Mouse (Mus musculus): ENCODE measurements around the gene Timd4.
A peak's percentile ranks its signal among the peaks of the same experiment; 100 is the strongest.

Gene Timd4

GRCm38 (mm10) chr11:46810511-46810910 is at the start of gene Timd4:
Timd4 (plus strand) TSS chr11:46810800.
- no peak for DNase-seq

- DNase-seq, result no peak
These were observed 33.7 kb upstream of the Timd4 start for GRCm38 (mm10) chr11:46776879-46777278.

DNA sequence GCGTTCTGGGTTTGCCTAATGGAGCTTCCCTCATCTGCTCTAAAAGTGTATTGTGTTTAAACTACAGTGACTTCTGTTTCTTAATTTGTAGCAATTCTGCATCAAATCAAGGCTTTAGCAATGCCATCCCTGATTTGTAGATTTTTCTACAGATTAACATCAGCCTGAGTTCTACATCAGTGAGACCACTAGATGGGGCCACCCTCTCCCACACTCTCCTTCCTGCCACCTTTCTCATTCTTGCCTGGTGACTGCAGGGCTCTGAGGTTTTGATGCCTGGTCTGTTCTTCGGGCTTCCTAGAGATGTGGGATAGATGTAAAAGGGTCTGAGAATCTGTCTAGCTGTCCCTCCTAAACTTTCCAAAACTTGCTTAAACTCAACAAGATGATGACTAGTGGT is 30.8 kb upstream of the Timd4 start:
- no peak for DNase-seq

- no peak for DNase-seq
These were observed 6.2 kb upstream of the Timd4 start for GRCm38 (mm10) chr11:46804440-46804839.

DNA sequence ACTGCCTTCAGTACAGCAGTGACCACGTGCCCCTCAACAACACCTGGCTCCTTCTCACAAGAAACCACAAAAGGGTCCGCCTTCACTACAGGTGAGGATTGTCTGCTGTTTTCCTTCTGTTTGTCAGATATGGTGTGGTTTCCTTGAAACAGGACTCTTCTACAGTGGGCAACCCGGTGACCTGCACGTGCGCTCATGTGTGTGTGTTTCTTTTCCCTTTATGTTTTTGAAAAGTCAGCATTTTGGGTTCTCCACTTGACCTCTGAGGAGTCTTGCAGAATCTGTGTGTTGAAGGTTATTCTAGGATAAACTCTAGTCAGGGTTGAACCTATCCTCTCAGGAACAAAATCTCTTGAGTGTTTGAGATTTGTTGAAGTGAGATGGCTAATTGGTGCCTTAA is 7.1 kb downstream of the Timd4 start:
- DNase-seq, result no peak

- no peak for DNase-seq
These were observed 9.3 kb downstream of the Timd4 start for GRCm38 (mm10) chr11:46819930-46820329.

DNA sequence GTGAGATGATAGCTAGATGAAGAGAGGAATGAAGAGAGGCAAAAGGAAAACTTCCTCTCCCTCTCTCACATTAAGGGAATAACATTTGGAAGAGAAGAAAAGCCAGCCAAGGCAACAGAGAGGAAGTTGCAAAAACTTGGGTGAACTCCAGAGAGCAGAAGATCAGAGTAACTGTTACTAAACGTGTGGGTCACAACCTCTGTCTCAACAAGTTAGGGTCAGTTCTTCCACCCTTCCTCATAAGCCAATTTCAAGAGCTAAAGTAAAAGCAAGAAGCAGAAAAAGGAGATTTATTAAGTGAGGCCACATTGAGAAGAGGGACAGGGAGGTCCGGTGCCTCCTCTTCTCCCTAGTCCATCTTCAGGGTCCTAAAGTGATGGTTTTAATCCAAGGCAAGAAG is 19.7 kb downstream of the Timd4 start:
- DNase-seq, result no peak

DNA sequence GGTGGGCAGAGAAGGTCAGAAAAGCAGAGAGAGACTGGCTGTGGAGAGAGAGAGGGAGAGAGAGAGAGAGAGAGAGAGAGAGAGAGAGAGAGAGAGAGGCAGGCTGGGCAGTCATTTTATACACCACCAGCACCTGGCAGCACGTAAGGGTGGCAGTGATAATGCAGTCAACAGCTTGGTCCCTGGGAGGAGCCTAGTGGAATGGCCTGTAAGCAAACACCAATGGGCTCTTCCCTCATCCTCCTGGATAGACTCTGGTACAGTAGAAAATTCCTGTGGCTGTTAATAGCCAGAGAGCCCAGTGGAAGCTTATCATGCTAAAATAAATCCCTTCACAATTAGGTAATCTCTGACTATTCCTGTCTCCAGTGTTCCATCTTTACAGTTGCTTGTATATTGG is 24.5 kb downstream of the Timd4 start:
- no peak for DNase-seq

DNA sequence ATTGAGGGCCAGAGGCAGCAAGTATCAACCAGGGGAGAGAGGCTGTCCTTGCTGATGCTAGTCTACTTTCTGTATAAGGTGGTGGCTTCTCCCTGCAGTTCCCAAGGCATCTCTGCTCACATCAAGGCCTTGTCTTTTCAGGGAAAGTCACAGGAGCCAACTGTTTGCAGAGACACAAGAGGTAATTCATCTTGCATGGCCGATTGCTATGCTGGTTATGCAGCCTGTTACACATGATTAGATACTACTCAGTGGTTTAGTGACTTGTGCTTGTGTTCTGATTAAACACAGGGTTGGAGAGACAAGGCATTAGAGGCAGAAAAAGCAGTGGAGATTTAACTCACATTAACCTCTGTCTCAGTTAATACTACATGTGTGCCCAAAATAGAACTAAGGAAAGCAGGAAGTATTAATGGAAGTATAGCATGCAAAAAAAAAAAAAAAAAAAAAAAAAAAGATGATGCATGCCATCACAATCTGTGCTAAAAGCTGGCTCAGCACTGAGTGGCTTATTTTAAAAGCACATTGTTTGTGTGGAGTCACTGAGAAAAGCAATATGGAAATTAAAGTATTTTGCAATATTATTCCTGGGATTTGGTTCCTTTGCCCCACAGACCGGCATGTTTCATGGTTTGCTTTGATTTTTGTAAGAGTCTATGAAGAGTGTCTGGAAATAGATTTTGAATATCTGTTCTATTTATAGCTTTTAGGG is 31.6 kb downstream of the Timd4 start:
- DNase-seq, result no peak

GRCm38 (mm10) chr11:46846661-46847060 is 36.1 kb downstream of the Timd4 start:
- no peak for DNase-seq

DNA sequence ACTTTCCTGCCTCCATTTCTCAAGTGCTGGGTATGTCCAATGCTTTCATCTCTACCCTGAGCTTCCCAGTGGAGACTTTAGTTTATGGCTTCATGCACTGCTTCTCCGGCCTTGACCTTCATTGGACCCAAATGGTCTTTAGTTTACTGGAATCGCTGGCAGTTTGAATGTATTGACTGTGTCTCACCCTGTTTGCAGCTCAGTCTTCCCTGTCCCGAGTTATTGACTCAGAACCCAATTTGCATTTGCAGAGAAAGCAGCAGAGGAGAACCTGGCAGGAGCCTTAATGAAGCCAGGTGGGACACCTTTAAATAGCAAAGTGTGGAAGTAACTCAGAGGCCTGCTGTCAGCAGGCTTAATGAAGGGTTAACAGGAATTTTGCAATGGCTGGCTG is 37.2 kb downstream of the Timd4 start:
- no peak for DNase-seq

DNA sequence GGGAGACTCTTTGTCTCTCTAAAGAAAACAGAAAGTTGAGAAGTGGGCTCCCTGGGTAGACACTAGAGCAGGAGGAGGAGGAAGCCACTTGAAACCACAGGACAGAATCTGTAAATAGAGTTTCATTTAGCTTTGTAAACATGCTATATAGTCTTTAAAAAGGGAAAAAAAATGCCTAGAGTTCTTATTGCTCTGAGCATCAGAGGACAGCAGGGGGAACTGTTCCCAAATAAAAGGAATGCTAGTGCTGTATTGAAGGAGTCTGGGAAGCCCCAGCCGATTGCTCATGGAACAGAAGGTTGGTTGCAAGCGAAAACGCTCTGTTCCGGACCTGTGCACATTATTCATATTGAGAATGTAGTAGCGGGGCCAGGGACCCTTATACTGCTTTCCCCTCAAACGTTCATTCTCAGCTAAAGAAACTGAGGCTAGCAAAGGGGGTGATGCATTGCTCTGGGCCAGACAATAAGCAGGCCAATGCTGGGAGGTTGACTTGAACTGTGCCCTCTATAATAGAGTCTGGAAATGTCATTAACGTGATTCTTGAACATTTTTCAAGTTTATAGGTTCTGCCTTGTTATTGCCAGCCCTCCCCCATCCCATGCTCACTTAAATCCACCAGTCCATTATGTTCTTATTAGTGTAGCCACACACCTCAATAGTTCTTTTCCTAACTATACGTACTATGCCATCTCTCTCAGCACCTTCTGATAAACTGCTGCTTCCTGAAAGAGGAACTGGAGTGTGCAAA is 37.8 kb downstream of the Timd4 start:
- DNase-seq, result no peak

DNA sequence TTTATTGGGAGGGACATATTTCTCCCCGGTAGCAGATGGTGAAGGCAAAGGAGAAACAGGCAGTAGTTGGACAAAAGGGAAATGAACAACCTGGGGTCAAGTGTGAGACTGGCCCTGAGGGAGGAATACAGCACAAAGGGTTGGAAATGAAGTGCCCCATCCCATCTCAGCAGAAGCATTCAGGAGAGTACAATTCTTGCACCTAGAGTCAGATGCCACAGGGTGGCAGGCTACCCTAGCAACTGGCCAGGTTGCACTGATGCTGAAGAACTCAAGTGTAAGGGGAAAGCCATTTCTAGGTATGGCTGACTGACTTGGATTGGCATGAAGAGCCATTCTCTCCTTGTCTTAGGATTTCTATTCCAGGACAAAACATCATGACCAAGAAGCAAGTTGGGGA is 54.2 kb downstream of the Timd4 start:
- peak; percentile 17 for DNase-seq

GRCm38 (mm10) chr11:46868594-46868993 is 58.0 kb downstream of the Timd4 start:
- no peak for DNase-seq

DNA sequence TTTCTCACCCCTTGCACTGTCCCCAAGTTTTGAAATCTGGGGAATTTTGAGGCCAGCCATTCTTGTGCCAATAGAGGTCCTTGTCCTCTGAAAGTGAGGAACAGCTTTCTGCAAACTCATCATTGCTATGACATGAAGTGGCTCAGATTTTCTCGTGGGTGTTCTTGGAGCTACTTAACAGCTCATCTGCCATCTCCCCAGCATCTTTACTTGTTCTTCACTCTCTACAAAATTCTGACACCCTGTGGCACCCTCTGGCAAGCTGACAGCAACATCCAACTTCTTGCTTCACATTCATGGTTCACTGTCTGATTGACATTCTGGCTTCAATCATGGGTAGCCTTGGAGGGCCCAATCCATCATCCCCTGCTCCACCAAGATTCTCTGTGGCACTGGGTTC is 65.2 kb downstream of the Timd4 start:
- no peak for DNase-seq

DNA sequence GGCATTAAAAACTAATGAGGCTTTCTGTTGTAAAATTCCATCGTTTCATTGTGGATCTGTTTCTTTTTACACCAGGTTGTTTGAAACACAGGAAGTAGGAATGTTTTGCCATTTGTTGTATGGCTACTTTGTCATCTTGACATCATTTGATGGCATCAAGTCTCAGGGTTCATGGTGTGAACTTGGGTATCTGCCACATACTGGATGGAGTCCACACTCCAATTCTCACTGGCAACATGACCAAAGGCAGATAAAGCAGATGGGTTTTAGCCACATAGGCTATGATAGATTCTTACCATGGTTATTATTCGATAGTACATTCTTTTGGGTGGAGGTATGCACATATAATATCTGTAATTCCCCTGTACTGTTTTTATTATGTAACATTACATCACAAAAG is 71.9 kb downstream of the Timd4 start:
- DNase-seq, result no peak

DNA sequence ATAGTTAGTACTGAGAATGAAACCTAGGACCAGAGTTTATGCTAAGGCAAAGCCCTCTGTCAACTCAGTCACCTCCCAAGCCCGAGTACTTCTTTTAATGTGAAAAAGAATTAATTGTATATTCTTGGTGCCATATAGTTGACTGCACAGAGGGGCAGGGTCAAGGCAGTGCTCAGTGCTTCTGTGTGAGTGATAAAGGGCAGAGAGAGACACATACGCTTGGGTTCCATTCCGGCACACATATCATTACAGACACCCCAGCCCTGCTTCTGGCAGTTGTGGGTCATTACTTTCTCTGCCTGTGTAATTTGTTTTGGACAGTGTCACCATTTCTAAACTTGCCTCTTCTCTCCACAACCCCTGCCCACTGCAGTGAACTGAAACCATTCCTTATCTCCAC is 78.5 kb downstream of the Timd4 start:
- DNase-seq, result no peak
